Mouse (Mus musculus) brain, embryonic 18.5 days (tissue): Measurements from ENCODE around the gene Gm7247.
"Not testable (repeated sequence)": the region's sequence is repeated elsewhere in the genome, so short reads cannot be mapped to it uniquely, and the experiment has no call there.

Experiments
- DNase-seq: peaks from one replicate; pipeline ENCODE4 v3.0.0-alpha.2; 2012; ENCODE audit warnings: low read depth, low spot score

Gm7247 gene

DNA sequence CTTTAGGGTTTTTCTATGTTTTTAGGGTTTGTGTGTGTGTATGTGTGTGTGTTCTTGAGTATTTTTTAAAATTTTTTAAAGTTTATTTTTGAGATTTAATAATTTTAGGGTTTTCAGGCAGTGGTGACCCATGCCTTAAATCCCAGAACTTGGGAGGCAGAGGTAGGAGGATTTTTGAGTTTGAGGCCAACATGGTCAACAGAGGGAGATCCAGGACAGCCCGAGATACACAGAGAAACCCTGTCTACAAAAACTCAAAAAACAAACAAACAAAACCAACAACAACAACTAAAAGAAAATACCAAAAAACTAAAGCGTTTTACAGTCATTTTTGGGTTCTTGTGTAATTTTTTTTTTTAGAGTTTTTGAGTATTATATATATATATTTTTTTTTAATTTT, 134.2 kb downstream of the Gm7247 start:
- DNase-seq, result no peak

DNA sequence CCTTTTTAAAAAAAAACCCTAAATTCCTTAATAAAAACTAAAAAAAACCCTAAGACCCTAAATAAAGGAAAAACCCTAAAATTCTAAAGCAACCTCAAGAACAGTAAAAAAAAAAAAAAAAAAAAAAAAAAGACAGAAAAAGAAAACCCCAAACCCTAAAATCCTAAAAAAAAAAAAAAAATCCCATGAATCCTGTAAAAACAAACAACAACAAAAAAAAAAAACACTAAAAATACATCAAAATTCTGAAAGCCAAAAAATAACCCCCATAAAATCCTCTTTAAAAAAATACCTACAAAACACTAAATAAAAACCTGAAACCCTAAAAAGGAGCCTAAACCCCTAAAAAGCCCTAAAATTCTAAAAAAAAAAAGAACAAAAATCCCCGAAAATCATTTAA, 135.4 kb downstream of the Gm7247 start:
- DNase-seq, result no peak

DNA sequence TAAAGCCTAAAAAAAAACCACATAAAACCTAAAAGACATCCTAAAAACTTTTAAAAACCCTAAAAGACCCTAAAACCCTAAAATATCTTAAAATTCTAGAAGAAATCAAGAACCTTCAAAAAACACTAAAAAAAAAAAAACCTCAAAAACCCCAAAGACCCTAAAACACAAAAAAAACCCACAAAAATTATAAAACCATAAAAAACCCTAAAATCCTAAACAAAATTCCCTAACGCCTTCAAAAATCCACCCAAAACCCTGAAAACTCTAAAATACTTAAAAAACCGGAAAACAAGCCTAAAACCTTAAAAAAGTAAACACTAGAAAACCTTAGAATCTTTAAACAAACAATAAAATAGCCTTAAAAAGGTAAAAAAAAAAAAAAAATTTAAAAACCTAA, 136.4 kb downstream of the Gm7247 start:
- DNase-seq, result no peak

DNA sequence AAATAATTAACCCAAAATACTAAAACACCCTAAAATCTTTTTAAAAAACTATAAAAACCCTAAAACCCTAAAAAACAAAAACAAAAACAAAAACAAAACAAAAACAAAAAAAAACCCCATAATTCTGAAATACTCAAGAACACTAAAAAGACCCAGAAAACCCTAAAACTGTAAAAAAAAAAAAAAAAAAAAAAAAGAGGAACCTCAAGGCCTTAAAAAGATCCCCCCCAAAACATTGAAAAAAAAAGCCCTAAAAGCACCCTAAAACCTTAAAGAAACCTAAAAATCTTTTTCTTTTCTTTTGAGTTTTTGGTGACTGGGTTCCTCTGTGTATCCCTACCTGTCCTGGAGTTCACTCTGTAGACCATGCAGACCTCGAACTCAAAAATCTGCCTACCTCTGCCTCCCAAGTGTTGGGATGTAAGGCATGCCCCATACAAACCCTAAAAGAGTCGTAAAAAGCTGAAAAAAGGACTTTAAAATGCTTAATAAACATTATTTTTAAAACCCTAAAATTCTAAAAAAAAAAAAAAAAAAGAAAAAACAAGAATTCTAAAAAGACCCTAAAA, 138.2 kb downstream of the Gm7247 start:
- DNase-seq, result no peak

DNA sequence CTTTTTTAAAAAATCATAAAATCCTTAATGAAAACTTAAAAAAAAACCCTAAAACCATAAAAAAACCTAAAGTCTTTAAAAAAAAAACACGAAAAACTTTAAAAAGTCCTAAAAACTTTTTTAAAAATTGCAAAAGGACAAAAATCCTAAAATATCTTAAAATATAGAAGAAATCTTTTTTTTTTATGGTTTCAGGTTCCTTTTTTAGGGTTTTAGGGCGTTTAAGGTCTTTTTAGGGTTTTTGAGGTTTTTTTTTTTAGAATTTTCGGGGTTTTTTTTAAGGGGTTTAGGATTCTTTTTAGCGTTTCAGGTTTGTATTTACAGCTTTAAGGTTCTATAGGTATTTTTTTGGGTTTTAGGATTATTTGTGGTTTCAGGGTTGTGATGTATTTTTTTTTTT, 138.9 kb downstream of the Gm7247 start:
- no peak for DNase-seq

DNA sequence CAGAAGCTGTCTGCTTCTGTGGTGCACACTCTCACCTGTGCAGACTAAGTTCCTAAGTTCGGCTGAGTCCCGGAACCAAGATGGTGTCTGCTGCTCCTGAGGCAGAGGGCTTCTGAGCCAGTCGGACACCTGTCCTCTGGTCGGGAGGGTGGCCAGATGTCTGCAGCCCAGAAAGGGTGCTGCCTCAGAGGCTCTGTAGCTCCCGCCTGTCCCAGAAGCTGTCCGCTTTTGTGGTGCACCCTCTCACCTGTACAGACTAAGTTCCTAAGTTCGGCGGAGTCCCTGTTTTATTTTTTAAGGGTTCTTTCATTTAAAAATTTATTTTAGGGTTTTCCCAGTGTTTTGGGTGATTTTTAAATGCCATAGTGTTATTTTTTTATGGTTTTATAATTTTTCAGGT, 145.9 kb downstream of the Gm7247 start:
- DNase-seq, result no peak

DNA sequence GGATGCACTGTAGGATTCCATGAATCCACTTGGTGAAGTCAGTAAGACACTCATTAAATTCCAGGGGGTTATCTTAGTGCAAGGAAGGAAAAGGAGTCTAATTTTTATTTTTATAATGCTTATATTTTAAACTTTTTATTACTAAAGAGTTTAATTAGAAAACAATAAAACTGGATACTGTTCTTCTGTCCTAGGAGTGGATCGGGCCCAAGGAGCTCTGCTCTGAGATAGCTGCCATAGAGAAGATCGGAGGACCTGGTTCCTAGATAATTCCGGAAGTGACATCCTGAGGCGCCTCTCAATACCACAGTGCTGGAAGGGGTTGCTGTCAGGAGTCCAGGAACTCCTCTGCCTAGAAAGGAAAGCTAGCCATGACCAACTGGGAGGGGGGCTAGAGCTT, 190.9 kb downstream of the Gm7247 start, which contains the start of gene Gm5622:
Gene Gm5622 (plus strand): TSS at position 301 of the 400 bp plus-strand sequence.
- no peak for DNase-seq

DNA sequence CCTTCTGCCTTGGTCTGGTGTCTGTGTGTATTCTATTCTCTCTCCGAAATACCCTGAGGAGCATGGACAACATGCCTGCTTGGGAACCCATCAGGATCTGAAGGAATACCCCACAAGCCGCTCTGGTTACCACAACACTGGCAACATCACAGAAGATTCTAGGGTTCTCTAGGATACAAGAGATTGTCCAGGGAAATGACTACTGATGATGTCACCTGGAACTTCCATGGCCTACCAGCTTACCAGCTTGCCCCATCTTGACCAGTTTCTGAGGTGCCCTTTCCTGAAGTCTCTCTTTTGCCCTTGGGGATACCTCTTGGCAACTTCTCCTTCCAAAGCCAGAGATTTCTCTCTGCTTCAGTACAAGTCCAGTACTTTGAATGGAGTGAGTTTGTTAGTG, 212.4 kb downstream of the Gm7247 start, which contains the start of gene Gm17175:
Gene Gm17175 (minus strand): TSS at position 101 of the 400 bp plus-strand sequence.
- DNase-seq, result not testable (repeated sequence)

DNA sequence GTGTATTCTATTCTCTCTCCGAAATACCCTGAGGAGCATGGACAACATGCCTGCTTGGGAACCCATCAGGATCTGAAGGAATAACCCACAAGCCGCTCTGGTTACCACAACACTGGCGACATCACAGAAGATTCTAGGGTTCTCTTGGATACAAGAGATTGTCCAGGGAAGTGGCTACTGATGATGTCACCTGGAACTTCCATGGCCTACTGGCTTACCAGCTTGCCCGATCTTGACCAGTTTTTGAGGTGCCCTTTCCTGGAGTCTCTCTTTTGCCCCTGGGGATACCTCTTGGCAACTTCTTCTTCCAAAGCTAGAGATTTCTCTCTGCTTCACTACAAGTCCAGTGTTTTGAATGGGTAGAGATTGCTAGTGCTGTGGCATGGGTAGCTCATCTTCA, 230.5 kb downstream of the Gm7247 start, which contains the start of gene Gm17174:
Gene Gm17174 (minus strand): TSS at position 101 of the 400 bp plus-strand sequence.
- not testable (repeated sequence) for DNase-seq

DNA sequence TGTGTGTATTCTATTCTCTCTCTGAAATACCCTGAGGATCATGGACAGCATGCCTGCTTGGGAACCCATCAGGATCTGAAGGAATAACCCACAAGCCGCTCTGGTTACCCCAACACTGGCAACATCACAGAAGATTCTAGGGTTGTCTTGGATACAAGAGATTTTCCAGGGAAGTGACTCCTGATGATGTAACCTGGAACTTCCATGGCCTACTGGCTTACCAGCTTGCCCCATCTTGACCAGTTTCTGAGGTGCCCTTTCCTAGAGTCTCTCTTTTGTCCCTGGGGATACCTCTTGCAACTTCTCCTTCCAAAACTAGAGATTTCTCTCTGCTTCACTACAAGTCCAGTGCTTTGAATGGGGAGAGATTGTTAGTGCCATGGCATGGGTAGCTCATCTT, 249.7 kb downstream of the Gm7247 start, which contains the start of gene Gm17078:
Gene Gm17078 (minus strand): TSS at position 101 of the 400 bp plus-strand sequence.
- no peak for DNase-seq
